Mouse (Mus musculus): Measurements from ENCODE around the gene Gm44805.
A peak's percentile ranks its signal among the peaks of the same experiment; 100 is the strongest.
"Not testable (repeated sequence)": the region's sequence is repeated elsewhere in the genome, so short reads cannot be mapped to it uniquely, and the experiment has no call there.

Gene Gm44805

DNA sequence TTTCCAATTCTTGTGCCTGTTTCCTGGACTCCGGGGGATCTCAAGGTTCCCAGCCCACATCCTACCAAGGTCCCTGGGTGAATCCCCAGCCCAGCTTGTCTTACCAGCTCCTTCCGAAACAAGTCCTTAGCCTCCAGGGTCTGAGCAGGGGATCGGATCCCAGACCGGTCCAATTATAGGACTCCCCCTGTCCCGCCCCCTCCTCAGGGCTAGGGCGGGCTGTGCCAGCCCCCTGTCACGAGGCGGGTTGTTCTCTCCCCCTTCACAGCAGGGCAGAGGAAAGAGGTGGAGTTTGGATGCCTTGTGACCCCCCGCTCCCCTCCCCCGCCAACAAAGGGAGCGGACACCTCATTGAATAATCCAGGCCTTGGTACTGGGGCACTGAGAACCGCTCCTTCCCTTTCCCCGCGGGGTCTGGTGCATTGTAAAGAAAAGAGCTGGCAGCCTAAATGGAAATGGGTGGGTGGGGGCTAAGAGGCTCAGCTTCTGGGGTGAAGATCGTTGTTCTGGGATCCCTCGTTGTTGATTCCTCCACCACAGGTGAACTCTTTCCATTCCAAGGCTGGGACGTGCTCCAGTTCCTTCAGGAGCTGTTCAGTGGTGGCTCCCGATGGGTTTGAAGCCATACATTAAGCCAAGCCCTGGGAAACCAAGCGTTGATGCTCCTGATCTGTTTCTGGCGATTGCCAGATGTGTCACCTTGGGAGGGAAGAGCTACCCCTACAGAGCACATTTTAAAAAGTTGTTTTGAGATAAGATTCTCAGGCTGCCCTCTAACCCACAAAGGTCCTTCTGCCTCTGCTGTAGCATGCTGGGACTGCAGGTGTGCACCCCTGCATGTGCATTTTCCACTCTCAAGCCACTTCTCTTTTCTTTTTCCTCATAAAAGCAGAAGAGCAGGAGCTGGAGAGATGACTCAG is 17.9 kb upstream of the Gm44805 start, which contains the start of gene Apoe:
Gene Apoe, minus strand, starts transcription at position 282 of the 920 bp plus-strand sequence.
- peak; percentile 45 for DNase-seq (ENCODE audit: low read depth, low spot score)

DNA sequence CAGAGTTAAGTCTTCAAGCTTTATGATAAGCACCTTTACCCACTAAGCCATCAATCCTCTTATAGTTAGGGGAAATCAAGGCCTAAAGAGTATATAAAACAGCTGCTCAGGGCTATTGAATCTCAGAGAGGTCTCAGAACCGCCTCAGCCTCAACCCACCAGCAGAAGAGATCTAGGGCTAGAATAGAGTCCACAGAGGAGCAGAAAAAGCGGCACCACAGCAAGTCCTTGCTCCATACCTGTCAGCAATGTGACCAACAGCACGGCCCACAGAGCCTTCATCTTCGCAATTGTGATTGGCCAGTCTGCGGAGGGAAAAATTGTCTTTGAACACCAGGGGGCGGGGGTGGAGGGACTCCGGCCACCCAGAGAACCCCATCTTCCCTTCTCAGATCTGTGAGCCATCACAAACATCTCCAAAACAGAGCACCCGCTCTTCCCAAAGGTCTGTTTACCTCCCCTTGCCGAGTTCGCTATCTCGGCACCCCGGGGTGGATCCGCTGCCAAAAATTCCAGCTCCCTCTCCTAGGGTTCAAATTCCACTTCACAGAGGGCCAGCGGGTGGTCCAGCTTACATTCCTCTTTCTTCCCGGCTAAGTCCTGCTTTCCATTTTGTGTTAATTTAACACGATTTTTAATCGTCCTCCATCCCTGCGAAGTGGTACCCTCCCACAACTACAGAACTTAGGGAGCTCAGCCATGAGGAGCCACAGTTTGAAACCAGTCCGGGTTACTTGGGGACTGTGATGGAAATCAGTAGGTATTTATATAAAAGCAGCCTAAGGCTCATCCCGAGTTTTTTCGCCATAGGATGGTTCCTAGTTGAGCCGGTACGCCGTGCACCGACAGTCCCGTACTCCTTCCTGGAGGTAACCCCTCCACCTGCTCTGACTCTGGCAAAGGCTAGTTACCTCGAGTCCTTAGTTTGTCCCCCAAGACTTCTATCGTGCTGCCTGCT is 17.0 kb upstream of the Gm44805 start:
- no peak for DNase-seq (ENCODE audit: low read depth, low spot score)

DNA sequence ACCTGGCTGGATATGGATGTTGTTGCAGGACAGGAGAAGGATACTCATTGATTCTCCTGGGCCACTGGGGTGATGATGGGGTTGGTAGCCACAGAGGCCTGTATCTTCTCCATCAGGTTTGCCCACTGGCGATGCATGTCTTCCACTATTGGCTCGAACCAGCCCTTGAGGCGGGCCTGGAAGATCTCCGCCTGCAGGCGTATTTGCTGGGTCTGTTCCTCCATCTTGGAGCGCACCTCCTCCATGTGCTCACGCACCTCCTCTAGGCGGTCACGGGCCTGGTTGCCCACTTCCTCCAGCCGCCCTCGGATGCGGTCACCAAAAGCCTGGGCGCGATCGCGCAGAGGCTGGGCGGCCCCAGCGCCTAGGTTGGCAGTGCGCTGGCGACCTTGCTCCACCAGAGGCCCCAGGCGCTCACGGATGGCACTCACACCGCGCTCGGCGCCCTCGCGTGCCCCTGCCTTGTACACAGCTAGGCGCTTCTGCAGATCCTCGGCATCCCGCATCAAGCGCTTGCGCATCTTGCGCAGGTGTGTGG is 15.2 kb upstream of the Gm44805 start:
- DNase-seq (ENCODE audit: low read depth, low spot score), result no peak

DNA sequence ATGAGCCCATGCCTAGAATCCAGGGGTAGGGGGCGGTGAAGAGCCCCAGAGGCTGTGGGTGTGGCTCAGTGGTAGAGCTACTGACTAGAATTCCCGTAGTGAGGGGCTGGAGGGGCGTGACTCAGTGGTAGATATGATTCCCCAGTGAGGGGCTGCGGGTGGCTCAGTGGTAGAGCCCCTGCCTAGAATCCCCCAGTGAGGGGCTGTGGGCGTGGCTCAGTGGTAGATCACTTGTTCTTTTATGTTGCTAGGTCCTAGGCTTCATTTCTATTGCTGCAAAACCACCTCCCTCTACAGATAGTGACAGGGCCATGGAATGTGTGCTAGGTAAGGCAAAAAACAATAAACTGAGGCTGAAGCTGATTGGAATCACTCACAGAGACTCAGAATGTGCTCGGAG is 14.7 kb upstream of the Gm44805 start:
- no peak for DNase-seq (ENCODE audit: low read depth, low spot score)

DNA sequence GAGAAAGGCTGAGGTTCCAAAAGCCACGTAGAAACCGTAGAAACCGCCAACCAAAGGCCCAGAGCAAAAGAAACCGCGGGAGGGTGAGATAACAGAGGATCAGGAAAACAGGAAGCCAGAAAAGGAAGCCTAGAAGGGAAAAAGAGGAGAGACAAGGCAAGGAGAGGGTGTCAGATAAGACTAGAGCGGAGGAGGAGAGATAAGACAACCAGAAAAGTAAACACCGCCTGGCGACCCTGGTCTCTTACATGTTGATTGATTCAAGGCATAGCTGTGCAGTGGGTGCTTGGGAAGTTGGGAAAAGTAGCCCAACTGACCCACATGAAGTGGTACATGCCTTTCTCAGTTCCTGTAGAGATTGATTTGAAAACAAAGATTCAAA is 14.0 kb upstream of the Gm44805 start:
- DNase-seq (ENCODE audit: low read depth, low spot score), result no peak

DNA sequence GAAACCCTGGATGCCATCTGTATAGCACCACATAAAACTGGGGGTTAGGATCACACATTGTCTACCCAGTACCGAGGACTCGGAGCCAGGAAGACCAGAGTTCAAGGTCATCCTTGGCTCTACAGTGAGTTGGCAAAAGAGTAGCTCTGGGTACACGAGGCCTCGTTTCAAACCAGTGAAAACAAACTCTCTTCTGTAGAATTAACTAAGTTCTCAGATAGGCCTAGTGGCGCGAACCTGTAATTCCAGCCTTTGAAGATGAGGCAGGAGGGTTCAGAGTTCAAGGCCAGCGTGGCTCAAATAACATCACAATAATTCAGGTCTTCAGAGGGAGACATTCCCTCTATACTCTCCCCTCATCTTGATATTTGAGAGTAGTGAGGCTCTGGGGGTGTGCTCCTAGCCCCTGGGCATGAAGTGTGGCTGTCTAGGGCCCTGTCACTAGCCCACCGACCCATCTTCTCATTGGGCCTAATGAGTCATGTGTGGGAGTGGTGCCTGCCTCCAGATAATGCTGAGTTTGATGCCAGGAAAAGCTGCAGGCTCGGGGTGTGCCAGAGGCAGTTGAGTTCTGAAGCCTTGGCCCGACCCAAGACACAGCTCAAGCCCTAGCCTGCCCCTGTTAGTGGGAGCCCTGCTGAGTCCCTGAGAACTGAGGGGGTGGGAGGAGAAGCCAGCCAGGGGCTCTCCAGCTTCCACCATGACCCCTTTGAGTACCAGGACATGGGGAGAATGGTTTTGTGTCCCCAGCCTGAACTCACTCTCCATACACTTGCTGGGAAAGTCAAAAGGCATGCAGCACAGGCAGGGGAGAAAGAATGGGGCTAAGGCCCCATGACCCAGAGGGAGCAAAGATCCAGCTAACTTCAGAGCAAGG is 13.4 kb upstream of the Gm44805 start:
- no peak for DNase-seq (ENCODE audit: low read depth, low spot score)

DNA sequence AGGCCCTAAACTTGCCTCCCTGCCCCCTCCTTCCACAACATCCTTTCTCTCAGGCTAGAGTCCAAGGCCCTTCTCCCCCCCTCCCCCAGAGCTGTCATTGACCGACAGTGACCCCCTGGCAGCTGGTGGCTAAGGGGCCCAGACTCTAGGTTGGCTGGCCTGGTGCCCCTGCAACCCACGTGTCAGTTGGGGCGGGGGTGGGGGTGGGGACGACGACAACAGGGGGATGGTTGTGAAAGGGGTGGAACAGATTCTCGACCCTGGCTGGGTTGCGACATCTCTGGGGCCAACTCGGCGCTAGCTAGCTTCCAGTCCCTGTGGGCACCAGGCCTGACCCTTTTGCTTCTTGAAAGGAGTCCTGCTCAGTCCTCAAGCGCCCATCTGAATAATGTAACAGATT is 12.2 kb upstream of the Gm44805 start:
- DNase-seq (ENCODE audit: low read depth, low spot score), result no peak

DNA sequence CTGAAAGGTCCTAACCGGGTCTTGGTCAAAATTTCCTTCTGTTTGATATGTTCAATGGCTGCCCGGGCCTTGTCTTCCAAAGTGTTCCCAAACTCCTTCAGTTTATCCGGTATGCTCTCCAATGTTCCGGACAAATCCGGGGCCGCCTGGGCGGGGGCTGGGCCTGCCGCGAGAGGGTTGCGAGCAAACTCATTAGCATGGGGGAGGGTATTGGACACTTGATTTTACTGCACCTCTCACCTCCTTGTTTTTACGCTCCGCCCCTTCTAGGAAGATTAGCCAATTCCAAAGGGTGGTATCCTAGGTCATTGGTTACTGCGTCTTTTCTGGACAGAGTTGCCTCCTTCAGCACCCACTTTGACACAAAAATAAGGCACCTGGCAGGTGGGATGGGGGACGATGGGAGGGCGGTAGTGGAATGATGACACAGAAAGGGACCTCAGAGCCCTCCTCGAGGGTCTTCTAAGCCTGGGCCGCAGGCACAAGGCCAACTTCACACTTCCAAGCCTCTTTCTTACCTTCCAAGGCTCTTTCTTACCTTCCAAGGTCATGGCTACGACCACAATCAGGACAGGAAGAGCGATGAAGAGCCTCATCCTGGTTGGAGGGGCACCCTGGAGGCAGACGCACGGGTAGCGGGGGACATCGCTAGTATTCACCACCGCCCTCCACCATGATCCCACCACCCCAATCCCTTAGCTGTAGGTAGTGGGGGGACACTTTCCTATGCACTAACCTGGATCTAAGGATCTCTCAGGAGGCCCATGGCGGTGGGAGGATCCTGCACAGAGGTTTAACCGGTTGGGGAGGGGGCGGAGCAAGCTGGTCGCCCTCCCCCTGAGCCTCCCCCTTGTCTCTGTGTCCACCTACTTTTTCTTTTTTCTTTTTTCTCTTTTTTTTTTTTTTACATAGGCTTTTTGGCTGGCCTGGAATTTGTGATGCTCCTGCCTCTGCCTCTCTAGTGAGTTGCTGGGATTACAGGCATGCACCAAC is 10.9 kb upstream of the Gm44805 start, which contains the start of gene Apoc1:
Gene Apoc1, minus strand, starts transcription at position 788 of the 993 bp plus-strand sequence.
- no peak for DNase-seq (ENCODE audit: low read depth, low spot score)

DNA sequence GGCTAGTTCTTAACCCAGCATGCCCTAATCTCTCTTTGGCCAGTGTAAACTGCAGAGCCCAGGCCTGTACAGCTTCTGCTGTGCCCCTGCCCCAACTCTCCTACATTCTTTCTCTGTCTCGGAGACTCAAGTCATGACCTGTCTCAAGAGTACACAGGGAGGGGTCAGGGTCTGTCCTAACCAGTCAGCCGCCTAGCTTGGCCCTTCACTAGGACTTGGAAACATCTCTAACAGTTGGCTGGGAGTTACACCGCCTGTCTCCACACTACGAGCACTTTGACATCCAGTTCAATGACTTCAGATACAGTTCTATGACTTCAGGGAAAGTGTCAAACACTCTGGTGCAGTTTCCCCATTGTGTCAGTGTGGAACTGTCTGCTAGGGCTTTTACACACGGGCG is 10.2 kb upstream of the Gm44805 start:
- DNase-seq (ENCODE audit: low read depth, low spot score), result no peak

DNA sequence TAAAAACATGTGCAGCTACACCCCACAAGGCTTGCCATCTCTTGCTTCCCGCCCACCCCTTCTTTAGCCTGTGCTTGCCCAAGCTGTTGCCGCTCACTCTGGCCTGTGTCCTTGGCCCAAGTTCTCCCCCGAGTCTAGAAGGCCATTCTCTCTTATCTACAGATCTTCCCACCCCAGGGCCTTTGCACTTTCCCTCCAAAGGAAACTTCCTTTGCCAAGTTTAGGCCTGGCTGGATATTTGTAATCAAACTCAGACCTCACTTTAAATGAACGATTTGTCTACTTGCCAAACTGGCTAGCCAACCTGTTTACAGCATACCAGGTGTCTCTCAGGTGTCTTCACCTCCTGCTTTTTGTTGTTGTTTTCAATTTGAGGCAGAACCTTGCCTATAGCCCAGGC is 9.6 kb upstream of the Gm44805 start:
- no peak for DNase-seq (ENCODE audit: low read depth, low spot score)

DNA sequence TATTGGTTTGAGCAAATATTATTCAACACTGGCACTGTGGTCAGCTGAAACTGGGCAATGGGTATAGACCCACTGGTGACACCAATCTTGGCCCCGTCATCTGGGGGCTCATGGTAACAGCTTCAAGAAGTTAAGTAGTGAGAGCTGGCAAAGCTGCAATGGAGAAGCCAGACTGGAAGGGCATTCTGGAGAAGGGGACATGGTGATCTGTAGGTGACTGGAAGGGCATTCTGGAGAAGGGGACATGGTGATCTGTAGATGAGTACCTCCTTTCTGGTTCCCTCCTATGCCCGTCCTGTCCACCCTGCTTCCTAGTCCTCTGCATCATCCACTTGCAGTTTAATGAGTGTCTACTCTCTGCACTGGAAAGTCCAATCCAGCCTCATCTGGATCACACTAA is 7.4 kb upstream of the Gm44805 start:
- DNase-seq (ENCODE audit: low read depth, low spot score), result no peak

DNA sequence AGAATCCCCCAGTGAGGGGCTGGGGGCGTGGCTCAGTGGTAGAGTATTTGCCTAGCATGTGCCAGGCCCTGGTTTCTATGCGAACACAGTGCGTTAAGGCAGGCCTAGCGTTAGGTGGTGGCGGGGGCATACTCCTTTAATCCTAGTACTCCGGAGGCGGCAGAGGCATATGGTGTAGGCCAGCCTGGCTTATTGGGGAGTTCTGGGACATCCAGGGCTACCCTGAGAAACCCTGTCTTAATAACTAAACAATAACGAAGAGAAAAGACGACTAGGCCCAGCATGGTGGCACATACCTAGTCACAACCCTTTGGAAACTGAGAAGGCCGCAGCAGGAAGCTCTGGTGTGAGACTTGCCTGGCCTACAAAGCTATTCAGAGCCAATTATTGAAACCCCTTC is 6.9 kb upstream of the Gm44805 start:
- no peak for DNase-seq (ENCODE audit: low read depth, low spot score)

DNA sequence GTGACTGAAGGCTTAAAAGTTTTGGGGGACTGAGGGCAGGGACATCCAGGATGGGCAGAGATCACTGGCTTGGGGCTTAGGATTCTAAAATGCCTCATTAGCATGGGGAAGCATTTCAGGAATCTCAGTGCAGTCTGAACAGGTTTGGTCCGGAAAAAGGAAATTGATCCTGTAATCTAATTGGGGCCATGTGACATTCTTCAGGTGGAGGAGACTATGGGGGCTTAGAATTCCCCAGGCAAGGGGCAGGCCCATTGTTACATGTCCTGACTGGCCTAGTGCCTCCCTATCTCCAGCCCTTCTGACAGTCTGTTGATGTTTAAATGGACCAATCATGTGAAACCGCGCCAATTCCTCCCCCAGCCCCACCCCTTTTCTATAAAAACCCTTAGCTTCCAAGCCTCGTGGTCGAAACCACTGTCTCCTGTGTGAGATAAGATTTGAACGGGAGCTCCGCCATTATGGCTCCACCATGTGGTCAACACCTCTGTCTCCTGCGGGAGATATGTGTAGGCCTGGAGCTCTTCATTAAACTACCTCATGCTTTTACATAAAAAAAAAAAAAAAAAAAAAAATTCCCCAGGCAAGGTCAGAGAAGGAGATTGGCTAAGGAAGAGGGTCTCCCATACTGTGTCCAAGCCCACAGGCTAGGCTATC is 5.8 kb upstream of the Gm44805 start:
- not testable (repeated sequence) for DNase-seq (ENCODE audit: low read depth, low spot score)

DNA sequence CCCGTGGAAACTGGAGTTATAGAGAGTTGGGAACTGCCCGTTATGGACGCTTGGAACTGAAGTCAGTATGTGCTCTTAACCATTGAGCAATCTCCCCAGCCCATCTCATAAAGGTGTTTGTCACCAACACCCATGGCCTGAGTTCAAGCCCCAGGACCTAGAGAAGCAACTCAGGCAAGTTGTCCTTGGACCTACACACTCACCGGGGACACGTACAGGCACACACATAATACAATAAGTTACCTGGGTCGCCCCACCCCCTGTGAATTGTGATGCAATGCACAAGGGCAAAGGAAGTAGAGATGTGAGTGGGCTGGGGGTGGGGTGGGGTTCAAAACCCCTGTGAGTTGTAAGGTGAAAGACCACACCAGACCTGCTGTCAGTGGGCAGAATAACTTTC is 5.3 kb upstream of the Gm44805 start:
- DNase-seq (ENCODE audit: low read depth, low spot score), result no peak

DNA sequence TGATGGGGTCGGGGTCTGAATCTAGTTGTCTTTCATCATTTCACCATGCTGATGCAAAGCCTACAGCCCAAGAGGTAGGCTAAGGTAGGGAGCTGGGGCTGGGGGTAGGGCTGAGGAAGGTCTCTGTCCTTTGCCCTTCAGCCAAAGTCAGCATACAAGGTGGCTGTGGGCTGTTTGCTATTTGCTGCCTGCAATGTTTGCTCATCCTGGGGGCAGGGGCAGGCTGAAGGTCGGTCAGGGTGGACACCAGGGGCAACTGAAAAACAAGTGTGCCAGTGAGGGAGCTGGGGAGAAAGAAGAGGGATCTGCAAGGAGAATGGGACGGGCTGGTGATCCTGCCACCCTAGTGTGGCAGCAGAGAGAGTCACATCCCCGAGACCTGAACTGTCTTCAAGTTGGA is 4.2 kb upstream of the Gm44805 start:
- DNase-seq (ENCODE audit: low read depth, low spot score), result no peak

DNA sequence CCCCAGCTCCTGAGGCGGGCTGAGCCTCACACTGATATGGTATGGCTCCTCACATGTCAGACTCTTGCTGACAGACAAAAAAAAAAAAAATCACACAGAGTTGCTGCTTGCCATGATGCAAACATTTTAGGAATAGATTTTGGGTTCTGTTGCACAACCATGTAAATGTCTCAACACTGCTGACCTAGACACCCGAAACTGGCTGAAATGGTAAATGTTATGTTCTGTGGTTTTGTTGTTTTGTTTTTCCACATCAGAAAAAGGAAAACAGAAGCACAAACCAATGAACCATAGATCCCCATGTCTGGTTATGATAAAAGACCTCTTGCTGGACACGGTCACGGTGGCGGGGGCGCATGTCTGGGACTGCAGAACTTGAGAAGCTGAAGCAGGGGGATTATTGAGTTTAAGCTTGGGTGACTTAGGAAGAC is 2.6 kb upstream of the Gm44805 start:
- DNase-seq (ENCODE audit: low read depth, low spot score), result no peak

DNA sequence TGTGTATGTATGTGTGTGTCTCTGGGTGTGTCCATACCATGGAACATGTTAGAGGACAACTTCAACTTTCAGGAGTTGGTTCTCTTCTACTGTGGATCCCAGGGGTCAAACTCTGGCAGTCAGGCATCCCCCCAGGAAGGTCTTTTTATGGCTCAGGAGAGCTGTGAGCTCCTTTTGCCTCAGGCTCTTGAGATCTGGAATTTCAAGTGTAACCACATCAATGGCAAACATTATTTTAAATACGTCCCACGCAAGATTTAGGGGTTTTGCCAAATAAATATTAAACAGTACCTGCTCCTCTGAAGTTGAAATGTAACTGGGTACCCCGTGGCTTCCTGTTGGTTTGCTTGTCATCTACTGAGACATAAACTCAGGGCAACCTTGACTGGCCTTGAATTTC is 1.8 kb upstream of the Gm44805 start:
- DNase-seq (ENCODE audit: low read depth, low spot score), result no peak

DNA sequence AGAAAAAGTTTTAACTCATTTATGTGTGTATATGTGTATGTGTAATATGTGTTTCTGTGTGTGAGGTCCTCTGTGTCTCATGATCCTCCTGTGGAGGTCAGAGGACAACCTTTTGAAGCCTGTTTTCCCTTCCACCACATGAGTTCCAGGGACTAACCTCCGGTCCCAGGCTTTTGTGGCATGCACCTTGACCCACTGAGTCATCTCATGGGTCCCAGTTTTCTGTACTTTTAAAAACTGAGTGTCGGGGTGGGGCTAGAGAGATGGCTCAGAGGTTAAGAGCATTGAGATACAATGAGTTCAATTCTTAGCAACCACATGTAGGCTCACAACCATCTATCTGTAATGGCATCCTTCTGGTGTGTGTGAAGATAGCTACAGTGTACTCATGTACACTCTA is 521 bp downstream of the Gm44805 start:
- no peak for DNase-seq (ENCODE audit: low read depth, low spot score)

DNA sequence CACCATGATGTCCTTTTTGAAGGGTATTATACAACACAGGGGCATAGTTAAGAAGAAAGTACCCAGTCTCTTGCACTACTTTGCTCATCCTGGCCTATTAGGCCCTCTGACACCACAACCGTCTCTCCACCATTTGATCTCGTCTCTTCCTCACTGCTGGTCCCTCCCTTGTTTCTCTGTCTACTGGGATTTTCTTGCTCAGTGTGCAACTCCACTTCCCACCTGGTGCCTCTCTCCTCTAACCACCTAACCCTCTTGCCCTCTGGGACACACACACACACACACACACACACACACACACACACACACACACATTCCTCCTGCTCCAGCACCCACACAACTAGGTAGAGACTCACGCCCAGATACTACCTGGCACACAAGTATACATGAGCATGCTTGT is 2.3 kb downstream of the Gm44805 start:
- no peak for DNase-seq (ENCODE audit: low read depth, low spot score)

All from skeletal muscle tissue, adult 2 months (tissue).